Mouse (Mus musculus): ENCODE measurements around the gene Nek8. TPM values are rescaled to one million over a fixed set of nuclear protein-coding genes. Genes with fewer than 3 reads are reported as not detected.

The Nek8 gene
- total RNA-seq (2012; rRNA removed), result 6.7 and 7.4 TPM in 2 replicates
- total RNA-seq (2014; rRNA removed), result 6.1 and 7.1 TPM in 2 replicates
- polyA plus RNA-seq (2012; ENCODE audit: insufficient read length, low read depth), result 8.3 and 9.9 TPM in 2 replicates

GRCm38 (mm10) chr11:78176402-78176862, at the start of gene Nek8, which contains the start of gene Tlcd1:
TSS of gene Nek8 (minus strand) at chr11:78176675.
TSS of gene Tlcd1 (plus strand) at chr11:78176711.
- Histone ChIP-seq H3K4me1 (ENCODE audit: control insufficient read depth in 1 of 2, insufficient read depth in 2 of 2) (peaks cover 13 to 69% of the 10 kb centered on the region in 2 experiments), H3K4me2 (ENCODE audit: insufficient read depth, low read depth, poor library complexity, severe bottlenecking) (peak within 1 kb of the TSS; percentile 73), H3K9me3 (replicated peaks; ENCODE audit: low read length) (no peaks in the 10 kb centered on the region), H3K4me3 (replicated peaks in 1 of 3; ENCODE audit: low read depth in 2 of 3, low read length in 2 of 3, poor library complexity in 1 of 3) (peak within 1 kb of the TSS; percentile 65 to 72 (median 66)), H3K27ac (ENCODE audit: insufficient read depth, low read depth) (peak within 1 kb of the TSS; percentile 94), H3K27me3 (replicated peaks) (no peaks in the 10 kb centered on the region), H3K36me3 (replicated peaks in 1 of 2; ENCODE audit: control insufficient read depth in 1 of 2, insufficient read depth in 1 of 2, low read length in 1 of 2) (peaks cover 22 to 40% of the 10 kb centered on the region in 2 experiments), H3K79me2 (replicated peaks; ENCODE audit: control insufficient read depth, extremely low read depth, insufficient read depth, poor library complexity, severe bottlenecking) (peaks cover 19% of the 10 kb centered on the region), H3K9ac (ENCODE audit: insufficient read depth, low read depth) (peak within 1 kb of the TSS; percentile 74)
- in situ Hi-C loops (cut with MboI; ENCODE audit: low pct_ligation_motif_present, low pct_unique_long_range_greater_than_20kb, low sequenced_read_pairs) (loop anchor here (5.0 to 10.0 kb wide), 3 partner anchors 119 to 349 kb away; no protein-coding TSS in a partner anchor), dilution Hi-C loops (cut with MboI; ENCODE audit: extremely low pct_ligation_motif_present, extremely low pct_unique_long_range_greater_than_20kb, low sequenced_read_pairs) (no loop called here)
- DNase-seq (ENCODE audit: extremely low read depth), result peak; percentile 98
- TF ChIP-seq BHLHE40 (IDR thresholded peaks at IDR 0.05; ENCODE audit: low read depth, low read length) (peak; percentile 20; the same call in 1 of the 2 replicates), SMC3 (IDR thresholded peaks at IDR 0.05; ENCODE audit: low read depth, low read length) (no peak; the same call in 1 of the 2 replicates), CHD1 (IDR thresholded peaks at IDR 0.05; ENCODE audit: low read depth, low read length) (no peak), E2F4 (IDR thresholded peaks at IDR 0.05; ENCODE audit: insufficient replicate concordance, low read depth, low read length) (no peak), MAZ (IDR thresholded peaks at IDR 0.05; ENCODE audit: low read depth, low read length) (peak; percentile 34; the same call in 1 of the 2 replicates), MYC (IDR thresholded peaks at IDR 0.05; ENCODE audit: low read depth, low read length) (no peak), SIN3A (IDR thresholded peaks at IDR 0.05; ENCODE audit: low read length) (no peak), CTCF (conservative IDR thresholded peaks at IDR 0.05 in 1 of 2, IDR thresholded peaks at IDR 0.05 in 1 of 2; ENCODE audit: low read depth in 2 of 2, low read length in 2 of 2) (no peak), EP300 (IDR thresholded peaks at IDR 0.05; ENCODE audit: low read length) (no peak), GABPA (IDR thresholded peaks at IDR 0.05; ENCODE audit: insufficient replicate concordance, low read depth, low read length) (no peak), JUN (IDR thresholded peaks at IDR 0.05; ENCODE audit: insufficient read depth, low read depth, low read length) (no peak), MAFK (IDR thresholded peaks at IDR 0.05; ENCODE audit: insufficient replicate concordance, low read length) (no peak), MEF2A (IDR thresholded peaks at IDR 0.05; ENCODE audit: borderline replicate concordance, low read depth, low read length) (no peak; the same call in none of the 2 replicates), TCF12 (IDR thresholded peaks at IDR 0.05; ENCODE audit: low read depth, low read length) (peak; percentile 47; the same call in 1 of the 2 replicates), PAX5 (IDR thresholded peaks at IDR 0.05; ENCODE audit: low read length) (no peak), ELF1 (IDR thresholded peaks at IDR 0.05; ENCODE audit: low read depth, low read length) (peak; percentile 16; the same call in 1 of the 2 replicates), MAX (IDR thresholded peaks at IDR 0.05; ENCODE audit: low read length) (peak; percentile 8; the same call in 1 of the 2 replicates), JUND (conservative IDR thresholded peaks at IDR 0.05; ENCODE audit: low read depth, low read length) (no peak), ZMIZ1 (IDR thresholded peaks at IDR 0.05; ENCODE audit: low read depth, low read length) (peak; percentile 68), ETS1 (conservative IDR thresholded peaks at IDR 0.05; ENCODE audit: low read depth, low read length) (no peak), NELFE (IDR thresholded peaks at IDR 0.05; ENCODE audit: low read depth, low read length) (peak; percentile 92), TBP (conservative IDR thresholded peaks at IDR 0.05; ENCODE audit: low read depth, low read length) (peak; percentile 33; the same call in 1 of the 2 replicates), UBTF (IDR thresholded peaks at IDR 0.05; ENCODE audit: low read depth, low read length) (no peak), RAD21 (IDR thresholded peaks at IDR 0.05; ENCODE audit: low read depth, low read length) (no peak), HCFC1 (IDR thresholded peaks at IDR 0.05; ENCODE audit: low read depth, low read length) (no peak), RCOR1 (conservative IDR thresholded peaks at IDR 0.05; ENCODE audit: low read depth, low read length) (no peak), ZC3H11A (IDR thresholded peaks at IDR 0.05; ENCODE audit: low read depth, low read length) (no peak), CHD2 (IDR thresholded peaks at IDR 0.05; ENCODE audit: low read length) (no peak), POLR2AphosphoS2 (IDR thresholded peaks at IDR 0.05; ENCODE audit: low read depth, low read length) (peak; percentile 44; the same call in 1 of the 2 replicates), MXI1 (IDR thresholded peaks at IDR 0.05; ENCODE audit: low read depth, low read length) (no peak), NRF1 (IDR thresholded peaks at IDR 0.05; ENCODE audit: low read depth, low read length) (peak; percentile 89), KAT2A (IDR thresholded peaks at IDR 0.05; ENCODE audit: insufficient replicate concordance, low read length) (no peak), ZKSCAN1 (IDR thresholded peaks at IDR 0.05; ENCODE audit: borderline replicate concordance, low read depth, low read length) (no peak), IRF4 (IDR thresholded peaks at IDR 0.05; ENCODE audit: low read depth, low read length) (no peak), USF1 (IDR thresholded peaks at IDR 0.05; ENCODE audit: low read depth, low read length) (no peak), POLR2A (IDR thresholded peaks at IDR 0.05; ENCODE audit: low read depth, low read length) (peak; percentile 81), USF2 (conservative IDR thresholded peaks at IDR 0.05; ENCODE audit: low read depth, low read length) (no peak), ZNF384 (IDR thresholded peaks at IDR 0.05; ENCODE audit: low read depth, low read length) (no peak)

All from CH12.LX (cell line).